Mouse (Mus musculus) MEL (cell line): ENCODE data around the gene Smchd1. TPM values are rescaled to one million over a fixed set of nuclear protein-coding genes. Genes with fewer than 3 reads are reported as not detected.

ENCODE experiments used
- DNase-seq: peaks from one replicate; pipeline ENCODE4 v3.0.0; 2011; ENCODE audit warnings: low read depth, low spot score
- H3K27ac ChIP-seq: 2 replicates; pipeline ENCODE4 v1.5.1; 2012; ENCODE audit warnings: low read depth, mild to moderate bottlenecking, control low read depth, low read length, moderate library complexity; ENCODE audit not compliant: control insufficient read depth
- H3K27me3 ChIP-seq, 2 experiments: fragments of 150-350 bp in 1 of 2; sonication (generic) in 1 of 2; 2 replicates each; pipeline ENCODE4 v1.6.1; 2012; ENCODE audit warnings: low read length in 2 of 2, mild to moderate bottlenecking in 2 of 2, improper control_type of control experiment in 1 of 2, moderate library complexity in 1 of 2; ENCODE audit not compliant: insufficient read depth in 2 of 2, control insufficient read depth in 1 of 2
- H3K36me3 ChIP-seq, 2 experiments: 2 replicates each; pipeline ENCODE4 v1.6.1; 2012 to 2014; ENCODE audit warnings: low read length in 2 of 2, improper control_type of control experiment in 1 of 2, inconsistent platforms in 1 of 2, mild to moderate bottlenecking in 1 of 2; ENCODE audit not compliant: insufficient read depth in 2 of 2, control insufficient read depth in 1 of 2
- H3K4me1 ChIP-seq, 2 experiments: fragments of 150-350 bp in 1 of 2; sonication (generic) in 1 of 2; 2 replicates each; pipeline ENCODE4 v1.6.1; 2012; ENCODE audit warnings: low read length in 2 of 2, improper control_type of control experiment in 1 of 2, mild to moderate bottlenecking in 1 of 2; ENCODE audit not compliant: insufficient read depth in 2 of 2, control insufficient read depth in 1 of 2
- H3K4me3 ChIP-seq, 2 experiments: fragments of 150-350 bp in 1 of 2; sonication (generic) in 1 of 2; 2 replicates each; pipeline ENCODE4 v1.5.1; 2012; ENCODE audit warnings: low read depth in 2 of 2, low read length in 2 of 2, mild to moderate bottlenecking in 2 of 2, moderate library complexity in 2 of 2, control low read depth in 1 of 2, improper control_type of control experiment in 1 of 2; ENCODE audit not compliant: control insufficient read depth in 1 of 2, insufficient read depth in 1 of 2
- H3K79me2 ChIP-seq: 2 replicates; pipeline ENCODE4 v1.6.1; 2012; ENCODE audit warnings: mild to moderate bottlenecking, low read length, moderate library complexity; ENCODE audit not compliant: control insufficient read depth, poor library complexity, insufficient read depth
- H3K9ac ChIP-seq: 2 replicates; pipeline ENCODE4 v1.6.1; 2012; ENCODE audit warnings: low read depth, mild to moderate bottlenecking, control low read depth, low read length, moderate library complexity; ENCODE audit not compliant: control insufficient read depth, poor library complexity, severe bottlenecking
- H3K9me3 ChIP-seq: fragments of 150-350 bp; sonication (generic); replicated peaks from 2 replicates; pipeline ENCODE4 v1.6.1; 2012; ENCODE audit warnings: mild to moderate bottlenecking, low read length, improper control_type of control experiment, moderate library complexity; ENCODE audit not compliant: insufficient read depth
- BHLHE40 ChIP-seq: IDR thresholded peaks from 2 replicates; pipeline ENCODE4 v1.6.1; 2012; ENCODE audit warnings: low read depth, mild to moderate bottlenecking, inconsistent platforms, low read length, improper control_type of control experiment, borderline replicate concordance
- CHD1 ChIP-seq: IDR thresholded peaks from 2 replicates; pipeline ENCODE4 v1.6.1; 2012; ENCODE audit warnings: low read depth, mild to moderate bottlenecking, inconsistent platforms, low read length, improper control_type of control experiment
- CHD2 ChIP-seq: IDR thresholded peaks from 2 replicates; pipeline ENCODE4 v1.6.1; 2011; ENCODE audit warnings: low read length, improper control_type of control experiment
- CTCF ChIP-seq, 3 experiments: IDR thresholded peaks in 2 of 3; conservative IDR thresholded peaks in 1 of 3; 2 replicates each; pipeline ENCODE4 v1.5.1; 2011 to 2012; ENCODE audit warnings: low read length in 3 of 3, low read depth in 2 of 3, mild to moderate bottlenecking in 2 of 3, improper control_type of control experiment in 1 of 3, inconsistent platforms in 1 of 3, mixed read lengths in 1 of 3, moderate library complexity in 1 of 3; ENCODE audit not compliant: control insufficient read depth in 1 of 3, insufficient read depth in 1 of 3, poor library complexity in 1 of 3, severe bottlenecking in 1 of 3
- E2F4 ChIP-seq: IDR thresholded peaks from 2 replicates; pipeline ENCODE4 v1.6.1; 2011; ENCODE audit warnings: low read depth, low read length, improper control_type of control experiment, borderline replicate concordance
- ELF1 ChIP-seq: IDR thresholded peaks from 2 replicates; pipeline ENCODE4 v1.6.1; 2014; ENCODE audit warnings: low read depth, mild to moderate bottlenecking, inconsistent platforms, low read length, improper control_type of control experiment, moderate library complexity
- EP300 ChIP-seq, 2 experiments: IDR thresholded peaks; 2 replicates each; pipeline ENCODE4 v1.6.1; 2011; ENCODE audit warnings: improper control_type of control experiment in 2 of 2, low read length in 2 of 2, low read depth in 1 of 2, mild to moderate bottlenecking in 1 of 2
- ETS1 ChIP-seq: IDR thresholded peaks from 2 replicates; pipeline ENCODE4 v1.6.1; 2012; ENCODE audit warnings: low read depth, mild to moderate bottlenecking, inconsistent platforms, low read length, improper control_type of control experiment, moderate library complexity
- GABPA ChIP-seq: IDR thresholded peaks from 2 replicates; pipeline ENCODE4 v1.6.1; 2012; ENCODE audit warnings: low read depth, mild to moderate bottlenecking, inconsistent platforms, low read length, improper control_type of control experiment, moderate library complexity
- HCFC1 ChIP-seq: IDR thresholded peaks from 2 replicates; pipeline ENCODE4 v1.6.1; 2012; ENCODE audit warnings: low read depth, mild to moderate bottlenecking, inconsistent platforms, low read length, improper control_type of control experiment, moderate library complexity
- JUND ChIP-seq: IDR thresholded peaks from 2 replicates; pipeline ENCODE4 v1.6.1; 2011; ENCODE audit warnings: low read depth, mild to moderate bottlenecking, improper control_type of control experiment, low read length
- KAT2A ChIP-seq: conservative IDR thresholded peaks from 2 replicates; pipeline ENCODE4 v1.6.1; 2012; ENCODE audit warnings: low read depth, low read length, improper control_type of control experiment, inconsistent platforms
- MAFK ChIP-seq: IDR thresholded peaks from 2 replicates; pipeline ENCODE4 v1.6.1; 2011; ENCODE audit warnings: low read depth, mild to moderate bottlenecking, low read length, improper control_type of control experiment, borderline replicate concordance
- MAX ChIP-seq: IDR thresholded peaks from 2 replicates; pipeline ENCODE4 v1.6.1; 2011; ENCODE audit warnings: low read length, improper control_type of control experiment
- MAZ ChIP-seq: IDR thresholded peaks from 2 replicates; pipeline ENCODE4 v1.6.1; 2012; ENCODE audit warnings: low read depth, mild to moderate bottlenecking, inconsistent platforms, low read length, improper control_type of control experiment
- MEF2A ChIP-seq: IDR thresholded peaks from 2 replicates; pipeline ENCODE4 v1.6.1; 2014; ENCODE audit warnings: low read depth, mild to moderate bottlenecking, inconsistent platforms, low read length, improper control_type of control experiment; ENCODE audit not compliant: poor library complexity, insufficient replicate concordance, severe bottlenecking; ENCODE audit errors: extremely low read depth
- MXI1 ChIP-seq: IDR thresholded peaks from 2 replicates; pipeline ENCODE4 v1.6.1; 2011; ENCODE audit warnings: mild to moderate bottlenecking, low read depth, low read length, improper control_type of control experiment
- MYB ChIP-seq: IDR thresholded peaks from 2 replicates; pipeline ENCODE4 v1.6.1; 2011; ENCODE audit warnings: mild to moderate bottlenecking, low read depth, low read length, improper control_type of control experiment
- NELFE ChIP-seq: IDR thresholded peaks from 2 replicates; pipeline ENCODE4 v1.6.1; 2011; ENCODE audit warnings: low read depth, low read length, improper control_type of control experiment
- NRF1 ChIP-seq: IDR thresholded peaks from 2 replicates; pipeline ENCODE4 v1.6.1; 2014; ENCODE audit warnings: low read depth, mild to moderate bottlenecking, inconsistent platforms, low read length, improper control_type of control experiment, moderate library complexity; ENCODE audit not compliant: poor library complexity, insufficient read depth, severe bottlenecking
- POLR2A ChIP-seq, 2 experiments: IDR thresholded peaks; 2 replicates each; pipeline ENCODE4 v1.6.1; 2011 to 2012; ENCODE audit warnings: low read length in 2 of 2, mild to moderate bottlenecking in 2 of 2, control low read depth in 1 of 2, improper control_type of control experiment in 1 of 2, low read depth in 1 of 2, moderate library complexity in 1 of 2; ENCODE audit not compliant: control insufficient read depth in 1 of 2, insufficient read depth in 1 of 2, poor library complexity in 1 of 2
- POLR2AphosphoS2 ChIP-seq: IDR thresholded peaks from 2 replicates; pipeline ENCODE4 v1.6.1; 2011; ENCODE audit warnings: low read length, improper control_type of control experiment
- POLR2AphosphoS5 ChIP-seq: IDR thresholded peaks from 2 replicates; pipeline ENCODE4 v1.6.1; 2012; ENCODE audit warnings: low read depth, borderline replicate concordance, mild to moderate bottlenecking, inconsistent platforms, low read length, moderate library complexity, mixed read lengths
- RAD21 ChIP-seq: IDR thresholded peaks from 2 replicates; pipeline ENCODE4 v1.6.1; 2011; ENCODE audit warnings: mild to moderate bottlenecking, low read depth, low read length, improper control_type of control experiment
- RCOR1 ChIP-seq: IDR thresholded peaks from 2 replicates; pipeline ENCODE4 v1.6.1; 2012; ENCODE audit warnings: low read depth, mild to moderate bottlenecking, inconsistent platforms, low read length, improper control_type of control experiment
- SIN3A ChIP-seq: IDR thresholded peaks from 2 replicates; pipeline ENCODE4 v1.6.1; 2012; ENCODE audit warnings: low read length, improper control_type of control experiment, inconsistent platforms
- SMC3 ChIP-seq: IDR thresholded peaks from 2 replicates; pipeline ENCODE4 v1.6.1; 2011; ENCODE audit warnings: low read depth, low read length, improper control_type of control experiment
- TAL1 ChIP-seq: IDR thresholded peaks from 2 replicates; pipeline ENCODE4 v1.6.1; 2012; ENCODE audit warnings: mild to moderate bottlenecking, inconsistent platforms, low read length, moderate library complexity, mixed read lengths
- TBP ChIP-seq: IDR thresholded peaks from 2 replicates; pipeline ENCODE4 v1.8.0; 2011; ENCODE audit warnings: low read depth, low read length, improper control_type of control experiment
- TCF12 ChIP-seq: IDR thresholded peaks from 2 replicates; pipeline ENCODE4 v1.6.1; 2014; ENCODE audit warnings: low read depth, mild to moderate bottlenecking, inconsistent platforms, low read length, improper control_type of control experiment, moderate library complexity
- UBTF ChIP-seq: IDR thresholded peaks from 2 replicates; pipeline ENCODE4 v1.6.1; 2012; ENCODE audit warnings: low read depth, mild to moderate bottlenecking, inconsistent platforms, low read length, improper control_type of control experiment, moderate library complexity, borderline replicate concordance; ENCODE audit not compliant: insufficient read depth
- USF1 ChIP-seq: IDR thresholded peaks from 2 replicates; pipeline ENCODE4 v1.6.1; 2014; ENCODE audit warnings: low read depth, mild to moderate bottlenecking, inconsistent platforms, low read length, improper control_type of control experiment, moderate library complexity
- USF2 ChIP-seq, 2 experiments: IDR thresholded peaks; 2 replicates each; pipeline ENCODE4 v1.6.1; 2011 to 2012; ENCODE audit warnings: improper control_type of control experiment in 2 of 2, low read length in 2 of 2, borderline replicate concordance in 1 of 2, inconsistent platforms in 1 of 2, low read depth in 1 of 2, mild to moderate bottlenecking in 1 of 2; ENCODE audit not compliant: insufficient read depth in 1 of 2
- ZKSCAN1 ChIP-seq: IDR thresholded peaks from 2 replicates; pipeline ENCODE4 v1.6.1; 2012; ENCODE audit warnings: low read depth, mild to moderate bottlenecking, inconsistent platforms, low read length, improper control_type of control experiment, moderate library complexity
- ZNF384 ChIP-seq: IDR thresholded peaks from 2 replicates; pipeline ENCODE4 v1.6.1; 2012; ENCODE audit warnings: low read depth, mild to moderate bottlenecking, inconsistent platforms, low read length, improper control_type of control experiment
- polyA plus RNA-seq, 2 experiments: library from polyadenylated mRNA; stranded (reverse) in 1 of 2; unstranded in 1 of 2; fragments of >175 nt in 1 of 2; fragments of >200 nt in 1 of 2; gene quantifications; 2 replicates each; pipeline versions ENCODE4 v1.2.1 to v1.2.4; 2012; ENCODE audit warnings: low replicate concordance in 2 of 2, low read depth in 1 of 2; ENCODE audit not compliant: insufficient read length in 2 of 2, insufficient read depth in 1 of 2, missing spikeins in 1 of 2
- total RNA-seq: library from RNA; depleted of rRNA; stranded (reverse); fragments of 300-350 nt; gene quantifications from 2 replicates; pipeline ENCODE4 v1.2.3, GENCODE M21; 2012

Gene Smchd1
- total and polyA plus RNA-seq, 3 experiments, result 43.6 to 164 (median 45.7) TPM

DNA sequence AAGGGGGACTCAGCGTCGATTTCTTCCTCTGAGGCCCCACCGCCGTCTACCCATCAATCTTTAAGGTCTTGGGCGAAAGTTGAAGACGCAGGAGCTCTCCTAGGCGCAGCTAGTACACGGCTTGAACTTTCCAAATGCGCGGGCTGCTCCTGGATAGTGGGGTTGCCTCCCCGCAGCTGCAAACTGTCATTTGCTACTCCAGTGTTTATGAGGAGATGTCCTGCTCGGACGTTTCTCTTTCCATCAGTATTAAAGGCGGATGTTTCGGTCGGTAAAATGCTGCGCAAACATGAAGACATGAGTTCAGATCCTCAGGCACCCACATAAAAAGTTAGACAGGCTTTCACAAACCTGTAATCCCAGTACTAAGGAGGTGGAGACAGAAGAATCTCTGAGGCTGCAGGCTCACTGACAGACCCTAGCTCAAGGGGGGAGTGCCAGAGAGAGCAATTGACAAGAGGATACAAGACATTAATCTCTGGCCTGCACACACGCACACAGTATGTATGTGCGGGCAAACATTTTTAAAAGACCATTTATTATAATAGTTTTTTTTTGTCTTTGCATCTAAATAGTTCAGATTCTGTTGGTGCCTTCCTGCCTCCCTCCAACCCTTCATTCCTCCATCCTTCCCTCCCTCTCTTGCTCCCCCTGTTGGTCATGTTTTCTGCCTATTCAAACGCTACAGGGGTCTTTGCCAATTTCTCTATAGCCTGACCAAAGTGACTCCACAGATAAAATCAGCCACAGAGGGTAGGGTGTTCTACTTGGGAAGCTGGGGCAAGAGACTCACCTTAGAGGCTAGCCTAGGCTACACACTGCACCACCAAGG is 163.6 kb downstream of the Smchd1 start, which contains the start of gene Emilin2:
Emilin2 (minus strand) TSS at position 639 of the 832 bp plus-strand sequence.
- Histone ChIP-seq H3K4me1 (peaks cover 0 to 10% of the 10 kb centered on the region in 2 experiments; a peak in 3 of 4 replicates), H3K9me3 (no peaks in the 10 kb centered on the region), H3K79me2 (peaks cover 29% of the 10 kb centered on the region), H3K27ac (peak within 1 kb of the TSS; percentile 63), H3K9ac (peak within 1 kb of the TSS; percentile 70), H3K4me3 (peak within 1 kb of the TSS; percentile 60 to 96), H3K27me3 (no peaks in the 10 kb centered on the region), H3K36me3 (peaks cover 4 to 10% of the 10 kb centered on the region in 2 experiments; a peak in 2 of 4 replicates)
- DNase-seq, result peak; percentile 88
- no peak for TF ChIP-seq NELFE
- peak; percentile 49; the same call in 1 of the 2 replicates for TF ChIP-seq MAZ
- TF ChIP-seq BHLHE40, result no peak; the same call in 1 of the 2 replicates
- TF ChIP-seq CTCF (IDR thresholded peaks at IDR 0.05 in 2 of 3, conservative IDR thresholded peaks at IDR 0.05 in 1 of 3; ENCODE audit: control insufficient read depth in 1 of 3, insufficient read depth in 1 of 3, low read depth in 2 of 3, low read length in 3 of 3, poor library complexity in 1 of 3, severe bottlenecking in 1 of 3), result peak; percentile 55 to 80 (median 73)
- no peak for TF ChIP-seq MYB
- TF ChIP-seq CHD1, result peak; percentile 49; the same call in 1 of the 2 replicates
- 0 out of 2 replicates have a peak, but pooled peaks have one; percentile 5 for TF ChIP-seq HCFC1
- no peak for TF ChIP-seq RCOR1
- no peak for TF ChIP-seq POLR2AphosphoS2
- 0 out of 2 replicates have a peak, but pooled peaks have one; percentile 41 for TF ChIP-seq TBP
- no peak for TF ChIP-seq MXI1
- no peak for TF ChIP-seq UBTF
- TF ChIP-seq POLR2A (IDR thresholded peaks at IDR 0.05; ENCODE audit: control insufficient read depth in 1 of 2, insufficient read depth in 1 of 2, low read depth in 1 of 2, low read length in 2 of 2, poor library complexity in 1 of 2), result no peak
- no peak for TF ChIP-seq KAT2A
- peak; percentile 52 for TF ChIP-seq RAD21
- no peak for TF ChIP-seq NRF1
- no peak for TF ChIP-seq TCF12
- no peak for TF ChIP-seq POLR2AphosphoS5
- TF ChIP-seq ELF1, result 0 out of 2 replicates have a peak, but pooled peaks have one; percentile 14
- no peak for TF ChIP-seq USF1
- TF ChIP-seq TAL1, result no peak
- no peak for TF ChIP-seq MAX
- TF ChIP-seq ETS1, result 0 out of 2 replicates have a peak, but pooled peaks have one; percentile 7
- no peak for TF ChIP-seq GABPA
- no peak for TF ChIP-seq CHD2
- no peak for TF ChIP-seq ZNF384
- no peak for TF ChIP-seq ZKSCAN1
- no peak for TF ChIP-seq EP300 (IDR thresholded peaks at IDR 0.05; ENCODE audit: low read depth in 1 of 2, low read length in 2 of 2)
- TF ChIP-seq USF2 (IDR thresholded peaks at IDR 0.05; ENCODE audit: borderline replicate concordance in 1 of 2, insufficient read depth in 1 of 2, low read depth in 1 of 2, low read length in 2 of 2), result no peak
- TF ChIP-seq MAFK, result no peak
- peak; percentile 77 for TF ChIP-seq SMC3
- TF ChIP-seq JUND, result no peak
- no peak for TF ChIP-seq MEF2A
- TF ChIP-seq E2F4, result no peak
- TF ChIP-seq SIN3A, result peak; percentile 80; the same call in 1 of the 2 replicates
